Mouse (Mus musculus) adrenal gland, adult 18-20 months (tissue): Measurements from ENCODE around the gene Phactr4. TPM values are rescaled to one million over a fixed set of nuclear protein-coding genes. Genes with fewer than 3 reads are reported as not detected.

ENCODE experiments used
- microRNA-seq, 2 experiments: library from miRNA; unstranded; fragments of <30 nt; microRNA quantifications; one replicate each; pipeline ENCODE4 v1.2.0; 2021; ENCODE audit warnings: borderline number of aligned reads in 2 of 2
- total RNA-seq, 2 experiments: library from RNA; stranded (reverse); gene quantifications; 1 replicate in 1 of 2; 2 replicates in 1 of 2; pipeline ENCODE4 v1.2.3; 2021

The Phactr4 gene
- total RNA-seq, 2 experiments from 2014 or later: 41.6 to 81.7 TPM

Small RNAs within 50 kb of the gene (microRNA-seq; reads per million reads assigned to microRNA genes)
- gene Gm25707: 0 reads per million in 2 experiments

Other genes with a start within 250 kb of the Phactr4 start
- gene Ythdf2, start 210.2 kb downstream of the Phactr4 start, total RNA-seq: 10 to 100 TPM; 55.7 to 60.1 TPM
- 10 to 100 TPM; 15.7 to 18.0 TPM for gene Gmeb1, start 160.9 kb downstream of the Phactr4 start, total RNA-seq
- gene Taf12, start 148.1 kb downstream of the Phactr4 start, total RNA-seq: 10 to 100 TPM; 30.7 to 37.8 TPM
- 1 to 10 TPM; 1.4 to 1.6 TPM for gene Rab42, start 119.1 kb downstream of the Phactr4 start, total RNA-seq
- 10 to 100 TPM; 27.1 to 32.9 TPM for gene Trnau1ap, start 93.0 kb downstream of the Phactr4 start, total RNA-seq
- 10 to 100 TPM; 15.4 to 15.6 TPM for gene Rcc1, start 68.9 kb downstream of the Phactr4 start, total RNA-seq
- gene Med18, start 41.4 kb upstream of the Phactr4 start, total RNA-seq: 1 to 10 TPM; 6.0 to 8.3 TPM
- 10 to 100 TPM; 20.5 to 21.5 TPM for gene Sesn2, start 88.0 kb upstream of the Phactr4 start, total RNA-seq
- 100 to 1,000 TPM; 233 to 327 TPM for gene Atpif1, start 111.2 kb upstream of the Phactr4 start, total RNA-seq
- 10 to 100 TPM; 73.1 to 97.9 TPM for gene Dnajc8, start 113.1 kb upstream of the Phactr4 start, total RNA-seq
- 1 to 10 TPM; 1.3 to 3.9 TPM for gene Ptafr, start 141.6 kb upstream of the Phactr4 start, total RNA-seq
- 10 to 100 TPM; 27.9 to 32.3 TPM for gene Eya3, start 216.5 kb upstream of the Phactr4 start, total RNA-seq